Mouse (Mus musculus) heart, embryonic 12.5 days (tissue): Measurements from ENCODE around the gene Gm6034. TPM values are rescaled to one million over a fixed set of nuclear protein-coding genes. Genes with fewer than 3 reads are reported as not detected.
"Not testable (repeated sequence)": the region's sequence is repeated elsewhere in the genome, so short reads cannot be mapped to it uniquely, and the experiment has no call there.

ENCODE experiments used
- ATAC-seq: fragments of 200-750 bp; cut with Nextera tagmentation; 2 replicates; pipeline ENCODE4 v1.8.0; 2017; ENCODE audit warnings: moderate TSS enrichment, moderate library complexity; ENCODE audit not compliant: insufficient number of reproducible peaks, low FRiP score
- H3K27ac ChIP-seq: fragments of 300-500 bp; sonication (generic); 2 replicates; pipeline ENCODE4 v1.5.1; 2016; ENCODE audit warnings: mild to moderate bottlenecking, moderate library complexity; ENCODE audit not compliant: poor library complexity, severe bottlenecking
- H3K27me3 ChIP-seq: fragments of 300-500 bp; sonication (generic); replicated peaks from 2 replicates; pipeline ENCODE4 v1.6.1; 2016; ENCODE audit warnings: mild to moderate bottlenecking, moderate library complexity
- H3K36me3 ChIP-seq: fragments of 300-500 bp; sonication (generic); 2 replicates; pipeline ENCODE4 v1.6.1; 2016; ENCODE audit warnings: mild to moderate bottlenecking, moderate library complexity
- H3K4me1 ChIP-seq: fragments of 300-500 bp; sonication (generic); replicated peaks from 2 replicates; pipeline ENCODE4 v1.6.1; 2016; ENCODE audit warnings: mild to moderate bottlenecking
- H3K4me2 ChIP-seq: fragments of 300-500 bp; sonication (generic); 2 replicates; pipeline ENCODE4 v1.6.1; 2016; ENCODE audit warnings: mild to moderate bottlenecking, moderate library complexity
- H3K4me3 ChIP-seq: fragments of 300-500 bp; sonication (generic); 2 replicates; pipeline ENCODE4 v1.5.1; 2016; ENCODE audit warnings: mild to moderate bottlenecking
- H3K9ac ChIP-seq: fragments of 300-500 bp; sonication (generic); 2 replicates; pipeline ENCODE4 v1.6.1; 2016; ENCODE audit warnings: mild to moderate bottlenecking, moderate library complexity
- H3K9me3 ChIP-seq: fragments of 300-500 bp; sonication (generic); replicated peaks from 2 replicates; pipeline ENCODE4 v1.6.1; 2016; ENCODE audit warnings: mild to moderate bottlenecking, moderate library complexity
- WGBS: fragments of 180-500 bp; shearing (Covaris S2); methylation state at CpG from one replicate; pipeline ENCODE4 v1.1.7; 2016; 5-methylcytosine and 5-hydroxymethylcytosine counted together
- polyA plus RNA-seq: library from polyadenylated mRNA; unstranded; fragments of >200 nt; fragmentation: Nextera tagmentation; extraction: Ambion mirVana; gene quantifications from 2 replicates; pipeline ENCODE4 v1.2.1, GENCODE M21; 2016

Gene Gm6034
- polyA plus RNA-seq, 1 experiment from 2014 or later: not detected

- ATAC-seq: peak; percentile 51
- H3K27ac ChIP-seq, H3K4me1 ChIP-seq, H3K9me3 ChIP-seq, H3K36me3 ChIP-seq, H3K27me3 ChIP-seq: not testable (repeated sequence)
- peak within 1 kb of the TSS; percentile 60 for H3K4me3 ChIP-seq
- under 1% methylated on average over 25 of the region's 25 CpGs for WGBS
- H3K4me2 ChIP-seq: peak within 1 kb of the TSS; percentile 99
- peak within 1 kb of the TSS; percentile 65 for H3K9ac ChIP-seq
These were observed 10.3 kb upstream of the Gm6034 start, which contains the start of gene H2-T23 for GRCm38 (mm10) chr17:36032351-36032875. TSS of gene H2-T23 (minus strand) at chr17:36032855.

GRCm38 (mm10) chr17:36034524-36034923, 8.2 kb upstream of the Gm6034 start:
- H3K27ac ChIP-seq, H3K4me2 ChIP-seq, H3K4me1 ChIP-seq, H3K4me3 ChIP-seq, H3K9ac ChIP-seq, H3K36me3 ChIP-seq, ATAC-seq, H3K27me3 ChIP-seq, H3K9me3 ChIP-seq: not testable (repeated sequence)
- 66% methylated on average over 3 of the region's 3 CpGs for WGBS

GRCm38 (mm10) chr17:36035010-36035638, 7.6 kb upstream of the Gm6034 start:
- not testable (repeated sequence) for H3K4me2 ChIP-seq, H3K36me3 ChIP-seq, H3K9ac ChIP-seq, H3K9me3 ChIP-seq, H3K4me3 ChIP-seq, H3K4me1 ChIP-seq, ATAC-seq, H3K27ac ChIP-seq, H3K27me3 ChIP-seq
- WGBS: 32% methylated on average over 3 of the region's 3 CpGs

GRCm38 (mm10) chr17:36036126-36036525, 6.6 kb upstream of the Gm6034 start:
- not testable (repeated sequence) for H3K4me3 ChIP-seq, H3K27ac ChIP-seq, H3K36me3 ChIP-seq, ATAC-seq, H3K9ac ChIP-seq, H3K4me2 ChIP-seq, H3K9me3 ChIP-seq, H3K4me1 ChIP-seq
- 82% methylated on average over 13 of the region's 13 CpGs for WGBS
- H3K27me3 ChIP-seq: peaks cover 11% of the 10 kb centered on the region

- H3K27me3 ChIP-seq, ATAC-seq, H3K4me1 ChIP-seq, H3K4me3 ChIP-seq, H3K9ac ChIP-seq, H3K4me2 ChIP-seq, H3K27ac ChIP-seq, H3K9me3 ChIP-seq, H3K36me3 ChIP-seq: not testable (repeated sequence)
- 59% methylated on average over 2 of the region's 2 CpGs for WGBS
These were observed 2.2 kb upstream of the Gm6034 start for GRCm38 (mm10) chr17:36040604-36041003.

GRCm38 (mm10) chr17:36042055-36042454, 706 bp upstream of the Gm6034 start:
- not testable (repeated sequence) for H3K36me3 ChIP-seq, H3K4me1 ChIP-seq, H3K27me3 ChIP-seq, H3K27ac ChIP-seq, H3K9me3 ChIP-seq
- peak overlapping the region; percentile 88 for H3K4me2 ChIP-seq
- H3K9ac ChIP-seq: peak overlapping the region; percentile 65
- peak; percentile 74 for ATAC-seq
- WGBS: 3% methylated on average over 18 of the region's 19 CpGs
- peak overlapping the region; percentile 57 for H3K4me3 ChIP-seq

GRCm38 (mm10) chr17:36043286-36043685, 525 bp downstream of the Gm6034 start:
- Histone ChIP-seq H3K4me2 (peak overlapping the region; percentile 88), H3K36me3 (no peaks in the 10 kb centered on the region), H3K4me3 (peak overlapping the region; percentile 57), H3K4me1 (peaks cover 5% of the 10 kb centered on the region; the same call in 1 of the 2 replicates), H3K27ac (no peak overlapping the region), H3K9ac (peak overlapping the region; percentile 67; the same call in 1 of the 2 replicates), H3K27me3 (0 out of 2 replicates have a peak, but pooled peaks cover 6% of the 10 kb centered on the region), H3K9me3 (no peaks in the 10 kb centered on the region)
- 83% methylated on average over 3 of the region's 3 CpGs for WGBS
- ATAC-seq: no peak

- 84% methylated on average over 25 of the region's 25 CpGs for WGBS
- H3K27me3 ChIP-seq, H3K4me3 ChIP-seq, H3K36me3 ChIP-seq, H3K4me2 ChIP-seq, H3K9me3 ChIP-seq, ATAC-seq, H3K9ac ChIP-seq, H3K27ac ChIP-seq, H3K4me1 ChIP-seq: not testable (repeated sequence)
These were observed 15.2 kb downstream of the Gm6034 start for GRCm38 (mm10) chr17:36057927-36058326.

- H3K4me1 ChIP-seq, H3K9ac ChIP-seq, H3K9me3 ChIP-seq, ATAC-seq, H3K27ac ChIP-seq, H3K4me2 ChIP-seq, H3K4me3 ChIP-seq, H3K27me3 ChIP-seq, H3K36me3 ChIP-seq: not testable (repeated sequence)
- WGBS: 53% methylated on average over 1 of the region's 1 CpGs
These were observed 15.6 kb downstream of the Gm6034 start, which contains the start of gene Gm11127 for GRCm38 (mm10) chr17:36058362-36058761. TSS of gene Gm11127 (minus strand) at chr17:36058371.

- no peak overlapping the region for H3K4me2 ChIP-seq
- no peaks in the 10 kb centered on the region for H3K9me3 ChIP-seq
- no peaks in the 10 kb centered on the region for H3K4me1 ChIP-seq
- no peak for ATAC-seq
- H3K27ac ChIP-seq: no peak overlapping the region
- no peak overlapping the region for H3K4me3 ChIP-seq
- H3K27me3 ChIP-seq: 0 out of 2 replicates have a peak, but pooled peaks cover 7% of the 10 kb centered on the region
- WGBS: 25% methylated on average over 2 of the region's 2 CpGs
- no peak overlapping the region for H3K9ac ChIP-seq
- no peaks in the 10 kb centered on the region for H3K36me3 ChIP-seq
These were observed 18.1 kb downstream of the Gm6034 start for GRCm38 (mm10) chr17:36060829-36061228.

- H3K4me3 ChIP-seq, ATAC-seq, H3K9ac ChIP-seq, H3K9me3 ChIP-seq, H3K27ac ChIP-seq, H3K36me3 ChIP-seq, H3K4me2 ChIP-seq: not testable (repeated sequence)
- Histone ChIP-seq H3K27me3 (peaks cover 54% of the 10 kb centered on the region), H3K4me1 (peaks cover 10% of the 10 kb centered on the region; the same call in 1 of the 2 replicates)
These were observed 39.1 kb downstream of the Gm6034 start for GRCm38 (mm10) chr17:36081901-36082300.
